Mouse (Mus musculus) hematopoietic stem cell, adult 5-6 weeks (primary cell): Measurements from ENCODE around the gene Lipo4. TPM values are rescaled to one million over a fixed set of nuclear protein-coding genes. Genes with fewer than 3 reads are reported as not detected.
"Not testable (repeated sequence)": the region's sequence is repeated elsewhere in the genome, so short reads cannot be mapped to it uniquely, and the experiment has no call there.

Experiments used
- ATAC-seq, 2 experiments: fragments of 125-278 bp in 1 of 2; replicated peaks in 1 of 2; 2 replicates each; pipeline ENCODE4 v1.8.0; 2016 to 2017; ENCODE audit warnings: inconsistent platforms in 2 of 2, mild to moderate bottlenecking in 2 of 2, moderate number of reproducible peaks in 2 of 2, low read depth in 1 of 2, moderate TSS enrichment in 1 of 2; ENCODE audit not compliant: low FRiP score in 2 of 2, poor library complexity in 2 of 2, severe bottlenecking in 2 of 2, insufficient read depth in 1 of 2, low TSS enrichment in 1 of 2
- total RNA-seq: library from RNA; stranded (forward); fragments of 172-1452, 232-1000 nt; gene quantifications from 2 replicates; pipeline ENCODE4 v1.2.3, GENCODE M21; 2017

Gene Lipo4
- total RNA-seq, result not detected in 2 replicates

DNA sequence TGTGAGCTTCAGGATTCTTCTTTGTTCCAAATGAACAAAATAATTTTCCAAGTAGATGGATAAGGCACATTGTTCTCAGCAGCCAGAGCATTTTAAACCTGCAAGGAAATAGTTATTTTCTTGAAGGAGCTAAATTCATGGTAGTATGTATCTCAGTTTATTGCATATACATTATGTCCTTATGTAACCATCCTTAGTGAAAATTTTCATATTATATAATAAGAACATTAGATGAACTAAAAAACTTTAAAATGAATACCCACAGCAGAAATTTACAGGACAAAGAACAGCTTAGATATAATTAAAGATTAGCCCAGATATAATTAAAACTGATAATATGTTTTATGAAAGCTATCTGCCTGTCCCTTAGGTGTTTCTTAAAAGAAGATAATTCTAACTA, at the start of gene Lipo4:
Lipo4 (minus strand) TSS at position 101 of the 400 bp plus-strand sequence.
- no peak for ATAC-seq

DNA sequence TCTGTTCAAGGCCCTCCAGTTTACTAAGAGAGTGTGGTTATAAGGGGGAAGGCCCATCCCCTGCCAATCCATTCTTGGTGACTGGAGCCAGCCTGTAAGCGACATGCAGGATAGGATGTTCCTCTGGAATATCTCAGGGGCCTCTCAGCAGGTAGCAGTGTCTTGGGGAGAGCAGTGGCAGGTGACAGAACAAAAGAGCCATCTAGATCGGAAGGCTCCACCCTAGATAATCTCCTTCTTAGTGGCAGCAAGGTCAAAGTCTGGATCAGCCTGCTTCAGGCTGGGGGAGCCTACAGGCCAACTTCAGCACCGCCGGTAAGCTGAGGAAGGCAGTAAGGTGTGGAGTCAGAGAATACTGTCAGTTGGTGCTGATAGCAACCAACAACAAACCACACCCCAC, 61.2 kb downstream of the Lipo4 start:
- ATAC-seq, result not testable (repeated sequence)

DNA sequence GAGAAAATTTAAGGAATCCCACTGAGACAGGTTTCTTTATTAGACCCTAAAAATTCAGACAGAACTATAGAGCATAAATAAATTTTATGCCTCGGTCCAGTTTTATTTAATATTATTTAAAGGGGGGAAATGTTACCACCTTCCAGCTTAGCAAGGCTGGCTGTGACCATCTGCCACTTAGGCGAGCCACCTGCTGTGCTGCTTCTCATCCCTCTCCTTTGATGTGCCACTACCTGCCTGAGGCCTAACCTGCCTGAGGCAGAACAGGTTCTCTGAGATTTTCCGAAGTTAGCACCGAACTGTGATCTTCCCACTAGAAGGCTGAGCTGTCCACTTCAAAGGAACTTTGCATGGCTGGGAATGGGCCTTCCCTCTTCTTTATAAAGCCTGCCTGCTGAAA, 63.9 kb downstream of the Lipo4 start:
- no peak for ATAC-seq

Other genes starting within 250 kb of the Lipo4 start
- 0.19 and 1.7 TPM in 2 replicates for gene Rnls, start 125.5 kb downstream of the Lipo4 start, total RNA-seq
- gene Gm8978, start 107.5 kb upstream of the Lipo4 start, total RNA-seq, result not detected in 2 replicates
- gene Lipo2, start 233.6 kb upstream of the Lipo4 start, total RNA-seq, result not detected in 2 replicates
- 9.2 and 12.7 TPM in 2 replicates for gene Lipo3, start 244.2 kb upstream of the Lipo4 start, total RNA-seq